Mouse (Mus musculus) embryonic facial prominence, embryonic 14.5 days (tissue): ENCODE results near the gene Sox30. TPM values are rescaled to one million over a fixed set of nuclear protein-coding genes. Genes with fewer than 3 reads are reported as not detected.
A peak's percentile ranks its signal among the peaks of the same experiment; 100 is the strongest.

Experiments used
- ATAC-seq: fragments of 200-750 bp; cut with Nextera tagmentation; 2 replicates; pipeline ENCODE4 v1.8.0; 2017; ENCODE audit warnings: low read depth, moderate number of reproducible peaks, moderate TSS enrichment
- DNase-seq: peaks from one replicate; pipeline ENCODE4 v3.0.0-alpha.2; 2015; ENCODE audit warnings: low spot score
- H3K27ac ChIP-seq: fragments of 300-500 bp; sonication (generic); replicated peaks from 2 replicates; pipeline ENCODE4 v1.5.1; 2014; ENCODE audit warnings: low read depth, mild to moderate bottlenecking, low read length, moderate library complexity
- H3K27me3 ChIP-seq: fragments of 300-500 bp; sonication (generic); replicated peaks from 2 replicates; pipeline ENCODE4 v1.6.1; 2014; ENCODE audit warnings: low read length; ENCODE audit not compliant: control insufficient read depth, insufficient read depth
- H3K36me3 ChIP-seq: fragments of 300-500 bp; sonication (generic); 2 replicates; pipeline ENCODE4 v1.6.1; 2014; ENCODE audit warnings: low read length, mixed read lengths; ENCODE audit not compliant: control insufficient read depth, insufficient read depth
- H3K4me1 ChIP-seq: fragments of 300-500 bp; sonication (generic); 2 replicates; pipeline ENCODE4 v1.6.1; 2014; ENCODE audit warnings: antibody characterized with exemption, low read length; ENCODE audit not compliant: control insufficient read depth, insufficient read depth
- H3K4me2 ChIP-seq: fragments of 300-500 bp; sonication (generic); 2 replicates; pipeline ENCODE4 v1.6.1; 2014; ENCODE audit warnings: low read depth, mild to moderate bottlenecking, low read length, moderate library complexity, mixed read lengths
- H3K4me3 ChIP-seq: fragments of 300-500 bp; sonication (generic); 2 replicates; pipeline ENCODE4 v1.5.1; 2014; ENCODE audit warnings: low read depth, mild to moderate bottlenecking, low read length
- H3K9ac ChIP-seq: fragments of 300-500 bp; sonication (generic); 2 replicates; pipeline ENCODE4 v1.6.1; 2014; ENCODE audit warnings: low read depth, mild to moderate bottlenecking, low read length, moderate library complexity, mixed read lengths
- H3K9me3 ChIP-seq: fragments of 300-500 bp; sonication (generic); 2 replicates; pipeline ENCODE4 v1.6.1; 2016; ENCODE audit warnings: low read length; ENCODE audit not compliant: control insufficient read depth
- WGBS: fragments of 180-500 bp; shearing (Covaris S2); extraction: QIAGEN DNeasy Blood & Tissue Kit; methylation state at CpG from one replicate; pipeline ENCODE4 v1.1.7; 2014; 5-methylcytosine and 5-hydroxymethylcytosine counted together
- polyA plus RNA-seq: library from polyadenylated mRNA; unstranded; fragments of >200 nt; fragmentation: Nextera tagmentation; extraction: Ambion mirVana; gene quantifications from 2 replicates; pipeline ENCODE4 v1.2.1, GENCODE M21; 2014

Gene Sox30
- polyA plus RNA-seq, 1 experiment from 2014 or later, result 0.24 TPM

DNA sequence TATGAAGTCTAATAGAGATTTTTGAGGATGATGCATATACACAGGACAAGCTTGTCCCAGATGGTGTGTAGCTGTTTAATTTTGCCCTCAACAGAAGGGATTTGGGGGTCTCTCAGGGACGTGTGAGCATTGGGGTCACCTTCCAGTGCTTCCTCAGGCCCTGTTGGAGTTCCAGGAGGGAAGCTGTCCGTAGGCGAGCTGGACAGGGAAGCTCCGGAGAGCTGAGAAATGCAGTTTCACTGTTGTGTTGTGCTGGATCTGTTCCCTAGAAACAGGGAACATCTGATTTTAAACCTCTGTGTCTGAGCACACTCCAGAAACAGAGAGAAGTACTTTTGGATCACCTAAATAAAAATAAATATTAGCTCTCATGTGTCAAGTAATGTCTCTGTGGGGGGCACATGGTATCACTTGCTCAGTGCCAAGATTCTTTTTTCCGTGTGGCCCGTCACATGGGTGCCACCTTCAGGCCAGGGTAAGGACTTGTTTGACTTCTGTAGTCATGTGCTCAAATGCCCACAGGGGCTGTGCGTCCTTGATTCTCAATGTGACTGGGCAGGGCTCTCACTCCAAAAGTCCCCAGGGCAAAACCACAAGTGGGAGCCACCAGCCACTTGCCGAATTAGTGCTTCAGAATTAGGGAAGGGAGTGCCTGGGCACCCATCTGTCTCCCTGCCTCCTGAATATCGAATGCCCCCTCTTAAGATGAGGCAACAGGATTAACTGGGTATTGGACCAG lies 83.1 kb downstream of the Sox30 start:
- ATAC-seq (no peak), DNase-seq (no peak)
- H3K27ac ChIP-seq, result no peak overlapping the region; the same call in 1 of the 2 replicates
- peaks cover 12% of the 10 kb centered on the region for H3K36me3 ChIP-seq
- H3K4me1 ChIP-seq, result peaks cover 15% of the 10 kb centered on the region; the same call in 1 of the 2 replicates
- H3K9ac ChIP-seq, result no peak overlapping the region
- 61% methylated on average over 9 of the region's 9 CpGs for WGBS
- H3K4me2 ChIP-seq, result no peak overlapping the region
- H3K27me3 ChIP-seq, result no peaks in the 10 kb centered on the region
- no peak overlapping the region for H3K4me3 ChIP-seq
- H3K9me3 ChIP-seq, result no peaks in the 10 kb centered on the region

DNA sequence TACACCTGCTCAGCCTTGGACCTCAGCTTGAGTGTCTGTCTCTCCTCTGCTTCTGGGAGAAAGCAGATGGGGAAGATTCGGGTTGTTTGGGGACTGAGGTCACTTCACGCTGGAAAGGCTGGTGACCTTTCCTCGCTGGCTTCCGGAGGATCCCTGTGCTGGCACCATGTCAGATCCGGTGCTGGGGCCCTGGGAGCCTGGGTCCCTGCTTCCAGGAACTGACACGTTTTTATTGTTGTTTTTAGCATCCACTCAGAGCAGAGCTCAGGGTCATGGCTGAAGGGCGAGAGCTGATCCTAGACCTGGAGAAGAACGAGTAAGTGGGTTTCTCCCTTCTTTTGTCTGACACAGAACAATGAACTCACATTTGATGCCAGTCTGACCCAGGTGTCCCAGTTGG lies 84.7 kb downstream of the Sox30 start:
- no peaks in the 10 kb centered on the region for H3K27me3 ChIP-seq
- DNase-seq (no peak), ATAC-seq (no peak)
- WGBS, result 53% methylated on average over 8 of the region's 8 CpGs
- H3K4me3 ChIP-seq, result no peak overlapping the region
- H3K4me1 ChIP-seq, result peaks cover 25% of the 10 kb centered on the region
- no peak overlapping the region for H3K4me2 ChIP-seq
- H3K9me3 ChIP-seq, result no peaks in the 10 kb centered on the region
- peaks cover 12% of the 10 kb centered on the region for H3K36me3 ChIP-seq
- H3K9ac ChIP-seq, result no peak overlapping the region
- H3K27ac ChIP-seq, result peak overlapping the region; percentile 56

DNA sequence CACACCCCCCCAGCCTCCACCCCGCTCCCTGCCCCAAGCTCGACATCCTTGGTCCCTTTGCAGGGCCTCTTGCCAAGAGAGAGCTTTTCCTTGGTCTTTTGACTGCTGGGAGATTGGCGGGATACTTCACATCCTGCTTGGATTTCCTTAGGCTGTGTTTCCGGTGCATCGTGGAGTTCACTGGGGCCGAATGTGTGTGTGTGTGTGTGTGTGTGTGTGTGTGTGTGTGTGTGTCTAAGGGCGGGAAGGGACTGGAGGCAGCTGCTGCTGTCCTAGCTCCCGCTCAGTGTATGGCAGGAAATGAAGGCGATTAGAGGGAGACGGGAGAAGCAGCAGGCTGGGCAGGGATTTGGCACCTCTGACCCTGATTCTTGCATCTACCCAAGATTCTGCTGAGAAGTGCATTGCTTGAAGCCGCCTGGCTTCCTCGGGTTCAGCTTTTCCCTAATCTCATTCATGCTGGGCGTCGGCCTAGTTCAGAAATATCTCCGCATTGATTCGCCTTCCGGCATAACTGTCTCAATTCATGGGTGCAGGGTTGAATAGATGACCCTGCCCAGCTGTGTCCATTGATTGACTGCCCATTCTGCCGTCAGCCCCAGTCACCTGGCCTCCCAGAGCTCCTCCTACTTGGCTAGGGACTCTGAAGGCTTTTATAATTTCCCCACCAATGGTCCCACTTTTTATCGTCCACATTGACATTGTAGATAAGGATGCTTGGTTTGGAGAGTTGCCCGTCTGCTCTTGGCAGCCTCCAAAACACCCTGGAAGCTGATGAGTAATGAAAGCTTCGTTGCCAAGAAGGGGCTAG lies 85.3 kb downstream of the Sox30 start:
- H3K4me2 ChIP-seq, result no peak overlapping the region
- ATAC-seq, result peak; percentile 61; the same call in 1 of the 2 replicates
- 0 out of 2 replicates have a peak overlapping the region, but pooled peaks have one; percentile 10 for H3K9ac ChIP-seq
- H3K27ac ChIP-seq, result peak overlapping the region; percentile 56
- peak; percentile 79 for DNase-seq
- WGBS, result 48% methylated on average over 21 of the region's 21 CpGs
- H3K9me3 ChIP-seq, result no peaks in the 10 kb centered on the region
- H3K36me3 ChIP-seq, result peaks cover 12% of the 10 kb centered on the region
- no peaks in the 10 kb centered on the region for H3K27me3 ChIP-seq
- H3K4me3 ChIP-seq, result no peak overlapping the region
- H3K4me1 ChIP-seq, result peaks cover 31% of the 10 kb centered on the region

Other genes with a start within 250 kb of the Sox30 start
- 79.1 and 81.0 TPM in 2 replicates for gene Clint1, start 128.3 kb upstream of the Sox30 start, polyA plus RNA-seq
- 8.3 TPM in 2 replicates for gene Lsm11, start 35.4 kb upstream of the Sox30 start, polyA plus RNA-seq
- gene Thg1l, start 24.8 kb upstream of the Sox30 start, polyA plus RNA-seq, result 9.6 and 10.9 TPM in 2 replicates
- 4.1 and 6.8 TPM in 2 replicates for gene Gm12166, start 72.0 kb downstream of the Sox30 start, polyA plus RNA-seq
- 15.2 and 17.6 TPM in 2 replicates for gene Adam19, start 75.7 kb downstream of the Sox30 start, polyA plus RNA-seq
- 1.8 and 2.1 TPM in 2 replicates for gene Nipal4, start 186.2 kb downstream of the Sox30 start, polyA plus RNA-seq